Mouse (Mus musculus): ENCODE measurements around the gene Sorbs1.

Sorbs1 gene

GRCm38 (mm10) chr19:40512500-40513421, 818 bp downstream of the Sorbs1 start:
- peak; percentile 72 to 75 for DNase-seq

GRCm38 (mm10) chr19:40511679-40512309, 1.8 kb downstream of the Sorbs1 start:
- peak; percentile 61 to 71 for DNase-seq

- DNase-seq, result no peak
Measured at GRCm38 (mm10) chr19:40511100-40511439, 2.5 kb downstream of the Sorbs1 start.

GRCm38 (mm10) chr19:40510387-40511099, 3.0 kb downstream of the Sorbs1 start:
- peak; percentile 32 to 46 for DNase-seq

- DNase-seq, result no peak
Measured at GRCm38 (mm10) chr19:40509274-40509673, 4.3 kb downstream of the Sorbs1 start.

- DNase-seq, result no peak
Measured at GRCm38 (mm10) chr19:40508851-40509250, 4.7 kb downstream of the Sorbs1 start.

- DNase-seq, result no peak
Measured at GRCm38 (mm10) chr19:40506965-40507364, 6.6 kb downstream of the Sorbs1 start.

GRCm38 (mm10) chr19:40504336-40504735, 9.2 kb downstream of the Sorbs1 start:
- DNase-seq, result no peak

- no peak for DNase-seq
Measured at GRCm38 (mm10) chr19:40499940-40500737, 13.4 kb downstream of the Sorbs1 start.

GRCm38 (mm10) chr19:40499141-40499540, 14.4 kb downstream of the Sorbs1 start:
- no peak for DNase-seq

- DNase-seq, result no peak
Measured at GRCm38 (mm10) chr19:40498162-40498725, 15.3 kb downstream of the Sorbs1 start.

GRCm38 (mm10) chr19:40496509-40497267, 16.9 kb downstream of the Sorbs1 start:
- DNase-seq, result no peak

GRCm38 (mm10) chr19:40496071-40496470, 17.5 kb downstream of the Sorbs1 start:
- DNase-seq, result no peak

- no peak for DNase-seq
Measured at GRCm38 (mm10) chr19:40492902-40493301, 20.7 kb downstream of the Sorbs1 start.

GRCm38 (mm10) chr19:40491442-40491841, 22.1 kb downstream of the Sorbs1 start:
- DNase-seq, result no peak

- DNase-seq, result no peak
Measured at GRCm38 (mm10) chr19:40490765-40491164, 22.8 kb downstream of the Sorbs1 start.

- DNase-seq, result no peak
Measured at GRCm38 (mm10) chr19:40489633-40490032, 23.9 kb downstream of the Sorbs1 start.

GRCm38 (mm10) chr19:40488853-40489454, 24.6 kb downstream of the Sorbs1 start:
- no peak for DNase-seq

GRCm38 (mm10) chr19:40487561-40487960, 26.0 kb downstream of the Sorbs1 start:
- DNase-seq, result peak; percentile 63 to 66

GRCm38 (mm10) chr19:40481115-40481514, 32.5 kb downstream of the Sorbs1 start:
- no peak for DNase-seq

GRCm38 (mm10) chr19:40478161-40478575, 35.4 kb downstream of the Sorbs1 start:
- DNase-seq, result peak; percentile 56 to 59

Data from cerebellum, postnatal 14 days (tissue).